Mouse (Mus musculus) layer of hippocampus, adult 18-20 months (tissue): ENCODE results near the gene Zswim1. TPM values are rescaled to one million over a fixed set of nuclear protein-coding genes. Genes with fewer than 3 reads are reported as not detected.
"Not testable (repeated sequence)": the region's sequence is repeated elsewhere in the genome, so short reads cannot be mapped to it uniquely, and the experiment has no call there.

ENCODE experiments used
- DNase-seq, 2 experiments: peaks; one replicate each; pipeline ENCODE4 v3.0.0; 2022; ENCODE audit warnings: low spot score in 2 of 2
- total RNA-seq, 2 experiments: library from RNA; stranded (reverse); gene quantifications; 2 replicates each; pipeline ENCODE4 v1.2.3; 2021

Zswim1 gene
- total RNA-seq, 2 experiments from 2014 or later = 22.7 to 26.3 TPM

DNA sequence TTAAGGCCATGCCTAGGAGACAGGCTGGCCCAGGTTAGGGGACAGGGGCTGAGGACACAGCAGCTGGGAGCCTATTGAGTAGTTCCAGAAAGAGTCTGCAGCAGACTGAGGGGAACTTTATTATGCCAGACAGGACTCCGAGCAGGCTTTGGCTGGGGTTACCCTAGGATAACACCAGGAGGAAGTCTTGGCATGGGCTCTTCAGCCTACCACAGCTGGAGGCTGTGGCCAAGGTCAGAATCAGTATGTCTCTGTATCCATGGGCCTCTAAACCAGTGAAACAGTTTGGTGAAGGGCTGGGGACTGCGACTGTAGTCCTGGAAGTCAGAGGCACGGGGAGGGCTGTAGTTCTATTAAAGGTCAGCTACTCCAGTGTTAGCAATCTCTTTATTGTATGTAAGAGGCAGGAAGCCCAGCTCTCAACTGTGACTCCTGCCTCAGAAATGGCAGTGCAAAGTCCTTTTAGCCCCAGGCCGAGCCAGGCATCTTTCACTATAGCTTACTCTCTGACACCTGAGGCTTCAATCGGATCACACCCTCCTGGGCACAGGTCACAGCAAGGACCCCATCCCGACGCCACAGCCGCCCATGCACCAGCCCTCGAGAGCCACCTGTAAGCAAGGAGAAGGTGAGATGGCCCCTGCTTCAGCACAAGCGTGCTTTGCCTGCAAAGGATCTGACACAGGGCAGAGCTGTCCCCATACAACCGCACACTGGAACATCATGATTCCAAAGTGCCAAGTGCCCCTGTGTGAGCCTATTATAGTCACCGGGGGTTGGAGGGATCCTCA, 29.9 kb upstream of the Zswim1 start:
- DNase-seq = no peak

DNA sequence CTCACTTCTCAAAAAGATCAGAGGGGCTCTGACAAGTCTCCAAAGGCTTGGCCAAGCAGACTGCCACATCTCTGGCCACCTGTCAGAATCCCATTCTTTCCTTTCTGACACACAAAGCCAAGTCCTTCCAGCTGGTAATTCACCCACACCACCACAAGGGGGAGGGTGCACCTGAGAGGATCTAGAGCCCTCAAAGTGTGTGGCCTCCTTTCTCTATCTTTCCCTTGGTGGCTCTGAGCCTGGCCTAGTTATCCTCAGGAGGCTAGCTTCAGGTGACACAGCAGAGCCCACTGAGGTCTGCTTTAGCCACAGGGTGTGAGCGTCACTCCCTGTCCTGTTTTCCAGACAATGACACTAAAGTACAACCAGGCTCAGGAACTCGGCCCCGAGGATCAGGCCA, 29.2 kb upstream of the Zswim1 start:
- DNase-seq = peak in 1 of 2 experiments; percentile 69

DNA sequence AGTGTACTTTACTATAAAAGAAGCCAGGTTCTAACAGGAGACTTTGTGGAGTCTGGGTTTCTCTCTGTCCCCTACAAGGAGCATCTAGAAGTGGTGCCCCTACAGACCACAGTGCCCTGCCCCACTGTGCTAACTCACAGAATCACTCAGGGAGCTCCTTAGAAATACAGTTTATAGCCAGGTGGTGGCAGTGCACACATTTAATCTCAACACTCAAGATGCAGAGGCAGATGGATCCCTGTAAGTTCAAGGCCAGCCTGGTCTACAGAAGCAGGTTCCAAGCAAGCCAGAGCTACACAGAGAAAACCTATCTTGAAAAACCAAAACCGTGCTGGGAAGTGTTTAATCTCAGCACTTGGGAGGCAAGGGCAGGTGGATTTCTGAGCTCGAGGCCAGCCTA, 28.7 kb upstream of the Zswim1 start:
- DNase-seq = no peak

DNA sequence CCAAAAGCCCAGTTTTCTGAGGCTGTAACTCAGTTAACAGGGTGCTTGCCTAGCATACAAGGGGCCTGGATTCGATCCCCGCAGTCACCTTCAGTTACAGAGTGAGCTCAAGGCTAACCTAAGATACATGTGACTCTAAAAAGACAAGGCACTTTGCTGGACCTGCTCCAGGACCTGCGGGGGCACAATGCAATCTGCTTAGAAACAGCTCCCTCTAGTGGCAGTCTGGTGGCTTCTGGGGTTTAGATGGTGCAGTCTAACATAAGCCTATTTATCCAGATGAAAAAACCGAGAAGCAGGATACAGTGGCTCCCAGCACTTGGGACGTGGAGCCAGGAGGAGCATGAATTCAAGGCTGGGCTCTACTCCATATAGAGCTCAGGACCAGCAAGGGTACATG, 28.2 kb upstream of the Zswim1 start:
- DNase-seq = peak; percentile 68 to 94

DNA sequence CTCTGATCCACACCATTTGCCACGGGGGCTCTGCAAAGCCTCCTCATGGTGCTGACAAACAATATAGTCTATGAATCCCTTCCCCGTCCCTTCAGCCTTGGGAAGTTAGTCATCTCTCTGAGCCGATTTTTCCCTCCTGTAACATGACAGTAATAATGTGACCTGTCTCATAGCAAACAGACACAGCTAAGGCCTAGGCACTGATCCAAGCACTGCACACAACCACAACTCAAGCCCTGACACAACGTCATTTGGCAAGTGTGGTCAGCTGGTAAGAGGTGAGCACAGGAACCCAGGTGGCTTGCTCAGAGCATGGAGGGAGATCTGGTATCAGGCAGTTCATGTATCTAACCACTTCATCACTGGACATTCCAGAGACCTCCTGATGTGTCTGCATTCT, 26.6 kb upstream of the Zswim1 start:
- DNase-seq = no peak

DNA sequence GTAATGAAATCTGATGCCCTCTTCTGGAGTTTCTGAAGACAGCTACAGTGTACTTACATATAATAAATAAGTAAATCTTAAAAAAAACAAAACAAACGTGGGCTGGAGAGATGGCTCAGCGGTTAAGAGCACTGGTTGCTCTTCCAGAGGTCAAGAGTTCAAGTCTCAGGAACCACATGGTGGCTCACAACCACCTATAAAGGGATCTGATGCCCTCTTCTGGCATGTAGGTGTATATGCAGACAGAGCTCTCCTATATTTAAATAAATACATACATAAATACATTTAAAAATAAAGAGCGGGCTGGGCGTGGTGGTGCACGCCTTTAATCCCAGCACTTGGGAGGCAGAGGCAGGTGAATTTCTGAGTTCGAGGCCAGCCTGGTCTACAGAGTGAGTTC, 23.9 kb upstream of the Zswim1 start:
- DNase-seq = not testable (repeated sequence)

DNA sequence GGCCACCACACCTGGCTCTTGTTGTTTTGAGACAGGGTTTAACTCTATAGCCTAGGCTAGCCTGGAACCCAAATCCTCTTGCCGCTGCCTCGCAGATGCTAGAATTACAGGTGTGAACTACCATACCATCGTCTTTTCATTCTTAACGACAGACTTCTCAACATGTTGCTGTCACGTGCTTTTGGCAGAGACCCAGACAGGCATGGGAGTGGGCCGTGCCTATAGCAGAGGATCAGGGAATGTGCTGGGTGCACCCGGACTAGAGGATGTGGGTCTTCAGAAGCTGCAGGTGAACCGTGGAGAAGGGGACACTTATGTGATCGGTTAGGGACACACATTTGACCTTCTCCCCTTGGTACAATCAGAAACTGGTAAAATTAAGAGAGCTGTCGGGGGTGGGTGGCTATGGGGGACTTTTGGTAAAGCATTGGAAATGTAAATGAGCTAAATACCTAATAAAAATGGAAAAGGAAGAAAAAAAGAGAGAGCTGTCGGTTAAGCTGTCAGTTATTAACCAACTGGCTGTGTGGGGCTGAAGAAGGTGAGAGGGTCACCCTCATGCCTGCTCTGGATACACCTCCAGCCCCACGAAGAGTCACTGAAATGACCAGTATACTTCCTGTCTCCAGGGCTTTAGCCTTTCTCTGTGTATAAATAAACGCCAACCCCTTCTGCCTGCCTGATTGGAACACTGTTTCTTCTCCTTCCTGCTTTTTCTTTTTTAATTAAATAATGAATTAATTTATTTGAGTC, 22.1 kb upstream of the Zswim1 start:
- DNase-seq = no peak

DNA sequence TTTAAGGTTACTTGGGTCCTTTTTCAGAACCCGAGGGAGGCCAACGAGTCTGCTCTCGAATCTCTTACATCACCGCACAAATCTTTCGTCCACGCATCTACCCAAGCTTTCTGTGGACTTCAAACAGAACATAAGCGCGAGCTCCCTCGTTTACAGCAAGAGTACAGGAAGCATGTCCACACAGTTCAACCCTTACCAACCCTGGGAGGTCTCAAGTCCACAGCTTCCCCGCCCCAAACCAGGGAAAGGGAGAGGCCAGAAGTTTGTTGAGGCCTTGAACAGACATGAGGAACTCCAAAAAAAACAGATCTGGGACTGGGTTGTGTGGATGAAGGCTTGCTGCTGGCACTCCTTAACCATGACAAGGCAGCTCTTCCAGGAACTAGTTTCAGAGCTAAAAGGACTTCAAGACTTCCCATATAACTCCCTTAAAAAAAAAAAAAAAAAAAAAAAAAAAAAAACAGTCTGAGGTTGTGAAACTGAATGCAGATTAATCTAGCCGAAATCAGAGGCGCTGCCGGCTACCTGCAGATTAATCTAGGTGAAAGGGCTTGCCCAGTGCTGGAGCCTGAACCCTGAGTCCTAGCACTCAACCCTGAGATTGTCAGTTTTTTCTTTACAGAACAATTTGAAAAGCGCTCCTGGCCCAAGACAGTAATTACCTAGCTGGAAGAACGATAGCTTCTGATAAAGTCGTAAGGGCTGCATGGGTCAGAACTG, 19.1 kb upstream of the Zswim1 start:
- no peak for DNase-seq

DNA sequence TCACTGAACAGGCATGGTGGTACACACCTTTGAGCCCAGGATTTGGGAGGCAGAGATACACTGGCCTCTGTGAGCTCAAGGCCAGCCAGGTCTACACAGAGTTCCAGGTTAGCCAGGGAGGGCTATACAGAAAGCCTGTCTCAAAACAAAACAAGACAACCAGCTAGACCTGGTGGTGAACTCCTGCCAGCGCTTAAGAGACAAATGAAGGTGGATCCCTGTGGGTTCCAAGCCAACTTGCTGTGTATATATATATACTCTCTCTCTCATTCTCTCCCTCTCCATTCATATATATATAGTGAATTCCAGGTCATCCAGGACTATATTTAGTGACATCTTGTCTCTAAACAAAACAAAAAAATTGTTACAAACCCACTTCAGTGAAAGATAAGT, 18.6 kb upstream of the Zswim1 start:
- no peak for DNase-seq

DNA sequence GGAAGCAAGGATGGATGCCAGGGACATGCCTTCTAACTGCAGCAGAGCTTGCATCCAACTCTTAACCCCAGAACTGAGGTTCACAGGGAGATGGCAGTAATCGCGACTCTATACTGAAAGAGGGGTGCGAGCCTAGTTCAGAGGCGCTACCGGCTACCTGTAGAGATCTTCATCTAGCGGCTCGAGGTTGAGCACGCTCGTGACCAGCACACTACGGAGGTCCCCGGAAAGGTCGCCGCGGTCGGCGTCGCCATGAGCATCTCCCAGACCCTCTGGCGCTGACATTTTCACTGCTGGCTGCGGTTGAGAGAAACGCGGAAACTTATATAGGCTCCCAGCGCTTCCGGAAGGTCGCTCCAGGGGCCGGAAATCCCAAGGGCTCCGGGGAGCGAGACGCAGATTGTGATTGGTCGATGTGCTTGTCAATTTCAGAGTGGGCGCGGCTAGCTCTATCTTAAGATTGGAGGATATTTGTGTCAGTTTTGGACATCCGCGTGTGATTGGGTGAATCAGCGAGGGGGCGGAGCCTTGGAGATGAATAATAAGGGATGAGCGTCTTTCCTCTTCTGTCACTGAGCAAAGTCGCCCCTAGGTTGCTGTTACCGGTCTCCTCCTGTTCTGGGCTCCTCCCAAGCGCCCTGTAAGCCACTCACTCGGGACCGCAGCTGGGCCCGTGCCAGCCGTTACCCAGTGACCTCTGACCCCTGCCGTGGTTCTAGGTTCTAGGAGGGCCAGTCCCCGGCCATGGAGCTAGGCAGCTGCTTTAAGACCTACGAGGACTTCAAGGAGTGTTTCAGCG, 17.8 kb upstream of the Zswim1 start, which contains the start of the genes Acot8 and Zswim3:
Gene Acot8, minus strand, starts transcription at position 350 of the 799 bp plus-strand sequence.
Gene Zswim3, plus strand, starts transcription at position 566 of the 799 bp plus-strand sequence.
- peak; percentile 97 to 100 for DNase-seq

DNA sequence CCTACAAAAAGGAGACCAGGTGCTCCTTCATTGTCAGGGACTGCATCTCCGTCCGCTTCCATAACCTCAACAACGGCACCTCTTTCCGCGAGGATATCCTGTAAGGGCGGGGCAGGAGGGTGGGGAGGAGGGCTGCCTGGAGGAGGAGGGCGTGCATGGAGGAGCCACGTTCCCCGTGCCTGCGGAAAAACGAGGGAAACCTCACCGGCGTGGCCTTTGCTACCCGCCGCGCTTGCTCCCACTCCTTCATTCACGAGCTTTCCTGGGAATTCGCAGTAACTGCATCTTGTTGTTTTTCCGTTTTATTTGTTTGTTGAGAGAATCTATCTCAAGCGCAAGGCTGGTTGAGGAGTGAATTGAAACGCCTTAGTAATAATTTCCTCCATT, 17.2 kb upstream of the Zswim1 start:
- DNase-seq = no peak

DNA sequence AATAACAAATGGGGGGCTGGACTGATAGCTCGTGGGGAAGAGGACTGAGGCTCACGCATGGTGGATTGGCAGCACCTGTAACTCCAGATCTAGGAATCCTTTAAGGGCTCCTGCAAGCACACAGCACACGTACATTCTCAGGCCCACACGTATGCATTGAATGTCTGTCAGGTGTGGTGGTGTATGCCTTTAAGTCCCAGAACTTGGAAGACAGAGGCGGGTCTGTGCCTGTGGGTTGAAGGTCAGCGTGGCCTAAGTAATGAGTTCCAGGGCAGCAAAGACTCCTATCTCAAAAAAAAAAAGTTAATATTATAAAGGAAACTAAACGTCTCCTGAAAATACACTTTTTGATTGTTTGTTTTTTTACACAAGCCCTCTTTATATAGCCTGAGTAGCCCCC, 15.9 kb upstream of the Zswim1 start:
- no peak for DNase-seq

DNA sequence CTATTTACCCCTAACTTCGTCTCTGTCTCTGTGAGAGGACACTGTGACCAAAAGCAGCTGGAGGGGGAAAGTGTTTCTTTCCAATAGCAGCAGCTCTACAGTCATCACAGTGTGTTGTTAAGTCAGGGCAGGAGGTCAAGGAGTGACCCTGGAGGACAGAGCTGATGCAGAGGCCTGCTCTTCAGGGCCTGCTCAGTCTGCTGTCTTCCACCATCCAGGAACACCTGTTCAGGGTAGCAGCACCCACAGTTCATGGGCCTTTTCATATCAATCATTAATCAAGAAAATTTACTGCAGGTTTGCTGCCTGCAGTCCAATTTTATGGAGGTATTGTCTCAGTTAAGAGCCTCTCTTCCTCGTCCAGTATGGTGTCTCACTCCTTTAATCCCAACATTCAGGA, 8.9 kb upstream of the Zswim1 start:
- no peak for DNase-seq

DNA sequence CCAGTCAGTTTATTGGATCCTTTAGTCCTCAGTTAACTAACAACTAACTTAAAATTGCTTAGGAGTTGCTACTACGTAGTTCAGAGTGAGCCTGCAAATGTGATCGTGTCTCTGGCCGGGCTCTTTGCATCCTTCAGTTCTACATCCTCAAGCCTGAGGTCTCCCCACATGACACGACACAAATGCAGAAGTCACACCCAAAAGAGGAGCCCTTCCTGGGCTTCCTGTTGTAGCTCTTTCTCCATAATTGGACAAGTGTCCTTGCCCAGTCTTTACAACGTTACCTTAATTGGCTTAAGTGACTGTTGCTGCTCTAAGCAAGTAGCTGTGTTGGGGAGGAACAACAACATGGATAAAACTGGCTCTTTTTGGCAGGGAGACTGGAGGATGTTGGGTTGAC, 7.1 kb upstream of the Zswim1 start:
- no peak for DNase-seq

DNA sequence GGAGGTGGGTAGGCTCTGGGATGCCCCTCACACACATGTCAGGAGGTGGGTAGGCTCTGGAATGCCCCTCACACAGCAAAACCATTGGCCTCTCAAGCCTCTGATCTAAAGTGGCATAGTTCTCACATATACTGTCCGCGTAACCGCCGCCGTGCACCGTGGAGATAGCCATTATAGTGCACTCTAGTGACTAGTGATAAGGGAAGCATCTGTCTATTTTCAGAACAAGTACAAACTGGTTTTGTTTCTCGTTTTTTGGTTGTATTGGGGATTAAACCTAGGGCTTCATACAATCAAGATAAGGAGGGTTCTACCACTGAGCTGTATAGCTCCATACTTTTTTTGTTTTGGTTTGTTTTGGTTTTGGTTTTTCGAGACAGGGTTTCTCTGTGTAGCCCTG, 6.7 kb upstream of the Zswim1 start:
- DNase-seq = no peak

DNA sequence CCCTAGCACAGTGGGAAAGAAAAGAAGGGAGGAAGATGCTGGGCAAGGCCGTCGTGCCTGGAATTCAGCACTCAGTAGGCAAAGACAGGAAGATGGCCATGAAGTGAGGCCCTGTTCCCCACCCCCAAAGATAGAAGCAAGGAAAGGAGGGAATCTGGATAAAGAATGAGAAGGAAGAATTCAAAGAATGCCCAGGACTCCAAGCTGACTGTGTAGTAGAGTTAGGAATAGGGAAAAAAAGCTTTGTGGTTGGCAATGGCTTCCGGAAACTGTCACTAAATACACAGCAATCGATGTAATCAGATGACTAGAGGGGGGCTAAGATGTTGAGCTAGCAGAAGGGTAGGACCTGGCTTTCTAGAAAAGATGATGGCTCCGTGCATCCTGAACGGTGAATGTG, 5.3 kb upstream of the Zswim1 start:
- DNase-seq = no peak

DNA sequence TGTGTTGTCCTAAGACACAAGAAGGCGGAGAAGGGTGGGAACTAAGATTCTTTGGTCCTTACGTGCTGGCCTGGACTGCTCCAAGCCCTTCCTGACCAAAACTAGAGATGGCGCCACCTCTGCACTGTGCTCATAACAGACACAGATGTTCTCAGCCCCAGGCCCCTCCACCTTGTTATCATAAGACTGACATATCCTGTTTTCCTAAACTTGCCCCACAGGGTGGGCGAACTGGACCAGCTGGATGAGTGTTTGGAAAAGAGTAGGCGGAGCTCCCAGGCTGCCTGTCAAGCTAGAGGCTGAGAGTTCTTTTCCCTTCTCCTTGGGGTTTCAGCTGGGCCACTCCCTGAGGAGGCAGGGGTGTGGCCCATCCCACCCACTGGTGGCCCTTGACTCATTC, 4.8 kb upstream of the Zswim1 start:
- no peak for DNase-seq

DNA sequence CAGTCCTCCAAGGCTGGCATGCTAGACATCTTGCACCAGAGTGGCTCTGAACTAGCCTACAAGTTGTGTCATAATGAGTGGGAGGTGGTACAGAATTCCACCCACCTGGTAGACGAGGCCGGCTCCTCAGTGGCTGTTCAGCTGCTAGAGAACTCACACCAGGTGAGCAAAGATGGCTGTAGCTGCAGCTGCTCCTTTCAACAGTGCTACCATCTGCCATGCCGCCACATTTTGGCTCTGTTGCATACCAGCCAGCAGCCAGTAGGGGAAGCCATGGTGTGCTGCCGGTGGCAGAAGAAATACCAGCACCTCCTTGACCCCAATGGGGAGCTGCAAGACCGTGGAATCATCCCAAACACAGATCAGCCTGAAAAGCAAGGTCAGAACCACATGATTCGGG, 1.4 kb upstream of the Zswim1 start:
- DNase-seq = no peak

DNA sequence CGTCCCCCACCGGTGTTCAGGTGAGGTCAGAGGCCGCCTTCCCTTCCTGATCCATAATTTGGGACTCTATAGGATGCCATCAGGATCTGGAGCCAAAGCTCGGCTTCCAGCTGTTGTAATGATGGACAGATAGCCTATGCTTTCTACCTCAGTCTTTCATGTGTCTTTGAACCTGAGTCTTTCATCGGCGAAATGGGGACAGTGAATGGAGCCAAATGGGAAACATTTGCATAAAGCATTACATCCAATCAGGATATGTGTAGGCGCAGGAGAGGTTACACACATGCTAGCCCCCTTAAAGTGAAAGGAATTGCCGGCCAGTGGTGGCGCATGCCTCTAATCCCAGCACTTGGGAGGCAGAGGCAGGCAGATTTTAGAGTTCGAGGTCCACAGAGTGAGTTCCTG, 697 bp downstream of the Zswim1 start:
- DNase-seq = no peak

DNA sequence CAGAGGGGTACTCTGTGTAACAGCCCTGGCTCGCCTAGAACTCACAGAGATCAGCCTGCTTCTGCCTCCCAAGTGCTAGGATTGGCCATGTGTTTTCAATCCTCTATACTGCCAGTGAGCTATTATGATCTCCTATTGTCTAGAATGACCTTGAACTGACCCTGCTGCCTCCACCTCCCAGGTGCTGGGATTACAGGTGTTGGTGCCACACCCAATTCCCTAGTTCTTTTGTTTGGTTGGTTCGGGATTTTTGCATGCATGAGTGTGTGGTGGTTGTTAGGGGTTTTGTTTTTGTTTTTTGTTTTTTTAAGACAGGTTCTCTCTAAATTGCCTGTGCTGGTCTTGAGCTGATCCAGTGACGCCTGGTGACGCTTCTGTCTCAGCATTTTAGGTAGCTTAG, 1.5 kb downstream of the Zswim1 start:
- DNase-seq = no peak

DNA sequence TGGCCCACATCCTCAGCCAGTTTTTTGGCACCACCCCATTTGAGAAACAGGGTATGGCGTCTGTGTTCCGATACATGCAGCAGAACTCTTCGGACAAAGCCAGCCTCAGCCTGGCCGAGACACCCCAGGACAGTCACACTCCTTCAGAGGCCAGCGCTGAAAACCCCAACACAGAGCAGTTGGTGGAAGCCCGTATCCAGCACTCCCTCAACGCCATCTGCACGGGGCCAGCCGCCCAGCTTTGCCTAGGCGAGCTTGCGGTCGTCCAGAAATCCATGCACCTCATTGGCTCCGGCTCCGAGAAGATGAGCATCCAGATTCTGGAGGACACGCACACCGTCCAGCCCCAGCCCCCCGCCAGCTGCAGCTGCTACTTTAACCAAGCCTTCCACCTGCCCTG, 3.0 kb downstream of the Zswim1 start:
- DNase-seq = no peak
